Mouse (Mus musculus): ENCODE measurements at regions not wholly inside any gene's neighbourhood (a gene's known extent, or its start where the extent isn't known, plus 50 kb on each side); places are given as distances from the start of the nearest gene placed in this dataset.

DNA sequence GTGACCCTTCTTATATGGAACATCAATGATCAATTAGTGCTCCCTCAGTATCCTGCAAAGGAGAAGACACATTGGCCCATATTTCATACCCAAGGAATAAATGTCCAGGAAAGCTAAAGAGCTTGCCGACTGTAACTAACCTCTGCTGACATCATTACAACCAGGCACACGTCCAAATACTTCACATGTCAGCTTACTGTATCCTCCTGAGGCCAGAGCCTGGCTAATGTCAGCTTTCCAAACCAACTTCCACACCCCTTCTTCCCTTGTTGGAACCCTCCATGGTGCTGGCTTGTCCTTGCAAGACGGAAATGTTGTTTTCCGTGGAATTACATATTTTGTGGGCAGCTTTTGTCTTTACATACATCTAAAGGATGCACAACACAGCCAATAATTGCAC, 267.0 kb upstream of the Clnk start:
- TF ChIP-seq POLR2A (IDR thresholded peaks at IDR 0.05; ENCODE audit: control insufficient read depth in 1 of 2, insufficient read depth in 1 of 2, low read depth in 1 of 2, low read length in 2 of 2, poor library complexity in 1 of 2) (no peak), EP300 (IDR thresholded peaks at IDR 0.05; ENCODE audit: low read depth in 1 of 2, low read length in 2 of 2) (no peak)
